Mouse (Mus musculus): ENCODE data around the gene Alg10b.
"Not testable (repeated sequence)": the region's sequence is repeated elsewhere in the genome, so short reads cannot be mapped to it uniquely, and the experiment has no call there.

The Alg10b gene

DNA sequence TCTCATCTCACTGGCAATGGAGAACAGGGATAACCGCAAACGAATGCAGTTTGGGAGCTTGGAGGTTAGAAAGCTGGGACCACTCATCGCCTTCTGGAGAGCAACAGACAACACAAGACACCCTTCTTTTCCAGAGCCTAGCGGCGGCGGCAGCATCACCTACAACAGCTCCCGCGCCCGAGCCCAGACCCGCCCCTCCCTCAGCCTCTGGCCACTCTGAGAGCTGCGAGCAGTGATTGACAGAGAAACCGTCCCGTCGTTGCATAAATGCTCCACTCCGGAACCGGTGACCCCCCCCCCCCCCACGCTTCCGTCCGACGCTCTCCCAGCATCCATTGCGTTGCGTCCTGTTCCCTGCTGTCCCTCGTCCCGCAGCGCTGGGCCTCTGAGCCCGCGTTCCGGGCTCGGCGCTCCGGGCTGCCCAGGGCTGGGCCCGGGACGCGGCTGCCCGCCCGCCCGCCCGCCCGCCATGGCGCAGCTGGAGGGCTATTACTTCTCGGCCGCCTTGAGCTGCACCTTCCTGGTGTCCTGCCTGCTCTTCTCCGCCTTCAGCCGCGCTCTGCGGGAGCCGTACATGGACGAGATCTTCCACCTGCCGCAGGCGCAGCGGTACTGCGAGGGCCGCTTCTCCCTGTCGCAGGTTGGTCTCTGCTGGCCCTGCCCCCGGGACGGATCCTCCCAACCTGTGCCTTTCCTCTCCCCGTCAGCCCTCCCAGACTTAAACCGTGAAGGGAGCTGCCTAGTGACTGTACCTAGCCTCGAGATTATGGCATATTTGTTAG is at the start of gene Alg10b:
Gene Alg10b (plus strand): TSS at position 343 of the 782 bp plus-strand sequence.
- DNase-seq (ENCODE audit: low spot score) = peak; percentile 83

DNA sequence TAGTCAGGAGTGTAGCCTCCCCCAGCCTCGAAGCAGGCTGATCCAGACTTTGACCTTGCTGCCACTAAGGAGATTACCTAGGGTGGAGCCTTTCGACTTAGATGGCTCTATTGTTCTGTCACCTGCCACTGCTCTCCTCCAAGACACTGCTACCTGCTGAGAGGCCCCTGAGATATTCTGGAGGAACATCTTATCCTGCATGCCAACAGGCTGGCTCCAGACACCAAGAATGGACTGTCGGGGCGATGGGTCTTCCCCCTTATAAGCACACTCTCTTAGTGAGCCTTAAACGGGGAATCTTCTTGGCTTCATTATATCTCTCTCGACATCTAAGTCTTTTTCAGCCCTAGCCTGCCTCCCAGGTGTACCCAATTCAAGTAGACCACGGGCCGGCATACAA is 41.0 kb upstream of the Alg10b start:
- not testable (repeated sequence) for DNase-seq (ENCODE audit: low spot score)

DNA sequence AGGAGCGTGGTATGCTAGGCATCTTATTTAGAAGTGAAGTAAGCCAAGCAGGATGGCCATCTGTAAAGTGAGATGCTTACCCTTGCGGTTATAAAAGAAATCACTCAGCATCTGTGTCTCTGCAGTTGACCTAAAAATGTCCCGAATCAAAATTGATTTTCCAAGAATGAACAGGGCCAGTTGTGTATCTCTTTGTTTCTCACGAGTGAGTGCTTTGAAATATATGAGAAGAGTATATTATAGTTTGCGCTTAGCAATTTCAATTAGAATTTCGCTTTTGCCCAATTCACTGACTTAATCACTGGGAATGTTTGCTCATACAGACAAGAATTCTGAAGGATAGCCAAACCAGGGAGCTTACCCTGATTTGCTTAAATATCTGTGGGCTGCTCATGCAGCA is 40.6 kb upstream of the Alg10b start:
- no peak for DNase-seq (ENCODE audit: low spot score)

DNA sequence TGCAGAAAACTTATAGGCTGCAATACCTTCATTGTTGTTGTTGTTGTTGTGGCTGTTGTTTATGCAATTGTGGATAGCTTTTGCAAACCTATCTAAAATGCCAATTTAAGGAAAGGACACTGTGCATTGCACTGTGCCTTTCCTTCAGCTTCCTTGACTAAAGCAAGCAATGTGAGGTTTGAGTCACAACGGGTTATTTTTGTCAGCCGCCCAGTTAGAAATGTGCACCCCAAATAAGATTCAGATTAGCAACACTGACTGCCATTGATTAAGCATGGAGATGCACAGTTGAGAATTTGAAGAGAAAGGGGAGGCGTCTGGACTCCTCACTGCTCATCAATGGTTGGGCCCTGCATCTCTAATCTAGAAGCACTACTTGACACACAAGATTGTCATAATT is 39.4 kb upstream of the Alg10b start:
- DNase-seq (ENCODE audit: low spot score) = no peak

DNA sequence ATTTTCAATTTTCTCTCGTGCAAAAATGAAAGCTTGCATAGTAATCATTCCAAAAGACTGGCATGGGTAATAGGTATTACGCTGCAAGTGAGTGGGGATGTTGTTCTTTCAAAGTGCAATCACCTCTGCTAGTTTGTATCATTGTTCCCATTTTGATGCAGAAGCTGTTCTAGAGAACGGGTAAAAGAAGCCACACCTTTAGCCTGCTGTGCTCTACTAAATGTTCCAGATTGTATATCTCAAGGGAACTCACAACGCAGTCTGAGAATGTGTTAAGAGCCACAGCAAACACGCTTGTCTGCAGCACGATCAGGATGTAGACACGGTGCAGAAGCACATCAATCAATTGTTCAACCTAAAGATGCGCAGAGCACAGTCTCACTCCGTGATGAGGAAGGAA is 34.6 kb upstream of the Alg10b start:
- no peak for DNase-seq (ENCODE audit: low spot score)

DNA sequence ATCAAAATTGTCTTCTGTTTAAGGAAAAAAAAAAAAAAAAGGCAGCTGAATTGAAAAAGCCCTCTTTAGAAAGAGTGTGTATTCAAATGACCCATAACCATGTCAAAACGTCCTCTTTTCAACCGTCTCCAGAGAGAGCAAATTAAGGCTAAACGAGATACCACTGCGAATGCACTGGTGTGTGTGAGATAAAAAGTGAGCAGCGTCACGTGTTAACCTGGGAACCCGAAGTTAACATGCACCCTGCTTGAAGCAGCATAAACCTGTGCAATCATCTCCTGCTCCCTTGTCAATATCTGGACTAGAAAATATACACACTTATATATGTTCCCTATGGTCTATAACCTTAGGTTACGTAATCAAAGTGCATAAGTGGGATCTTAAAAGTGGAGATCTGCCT is 10.2 kb upstream of the Alg10b start:
- DNase-seq (ENCODE audit: low spot score) = no peak

DNA sequence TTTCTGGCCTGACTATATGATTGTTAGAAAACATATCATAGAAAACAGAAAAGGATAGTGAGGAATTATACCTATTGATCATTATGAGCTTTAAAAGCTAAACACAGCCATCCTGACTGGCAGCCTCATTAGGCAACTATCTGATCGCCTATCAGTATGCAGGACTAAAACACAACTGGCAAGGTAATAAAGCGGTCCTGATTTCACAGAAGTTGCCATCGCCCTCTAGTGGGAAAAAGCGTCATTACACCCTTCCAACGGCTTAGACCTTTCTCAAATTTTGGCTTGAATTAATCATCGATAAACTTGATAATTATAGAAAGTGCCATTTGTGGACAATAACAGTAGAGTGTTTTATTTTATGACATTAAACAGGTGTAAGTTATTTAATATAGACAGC is 9.2 kb upstream of the Alg10b start:
- peak; percentile 25 for DNase-seq (ENCODE audit: low spot score)

DNA sequence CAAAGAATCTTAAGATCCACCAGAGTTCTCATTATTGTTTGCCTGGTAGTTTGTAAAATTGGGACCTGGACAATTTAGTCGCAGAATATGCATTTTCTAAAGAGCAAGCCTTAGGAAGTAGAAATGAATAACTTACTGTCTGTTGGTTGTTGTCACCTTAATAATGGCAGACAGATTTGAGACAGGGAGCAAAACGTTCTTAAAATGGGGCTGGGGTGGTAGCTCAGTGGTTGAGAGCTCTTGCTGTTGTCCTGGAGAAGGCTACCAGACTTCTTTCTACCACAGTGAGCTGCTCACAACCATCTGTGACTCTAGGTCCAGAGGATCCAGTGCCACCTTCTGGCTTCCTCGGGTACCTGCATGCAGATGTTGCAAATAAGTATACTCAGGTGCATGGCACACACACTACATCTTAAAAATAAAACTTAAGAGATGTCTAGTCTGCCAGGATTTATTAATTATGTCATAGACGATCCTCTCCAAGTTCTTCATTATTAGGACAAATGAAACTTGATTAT is 1.0 kb downstream of the Alg10b start:
- peak; percentile 21 for DNase-seq (ENCODE audit: low spot score)

DNA sequence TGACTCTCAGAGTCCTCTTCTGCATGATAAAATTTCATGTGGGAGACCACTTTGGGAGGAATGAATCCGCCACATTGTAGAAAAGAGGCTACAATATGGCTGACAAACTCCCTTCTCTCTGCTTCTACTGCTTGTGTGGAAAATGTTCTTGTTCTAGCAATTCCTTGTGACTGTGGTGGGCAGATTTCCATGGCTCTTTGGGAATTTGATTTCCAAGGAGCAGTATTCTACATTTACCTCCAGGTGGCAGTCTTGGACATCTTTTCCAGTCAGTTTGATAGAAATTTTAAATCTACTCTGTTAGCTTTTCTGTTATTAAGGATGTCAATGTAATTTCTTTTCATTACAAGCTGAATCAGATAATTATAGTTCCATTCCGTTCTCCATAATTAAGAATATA is 13.5 kb downstream of the Alg10b start:
- no peak for DNase-seq (ENCODE audit: low spot score)

DNA sequence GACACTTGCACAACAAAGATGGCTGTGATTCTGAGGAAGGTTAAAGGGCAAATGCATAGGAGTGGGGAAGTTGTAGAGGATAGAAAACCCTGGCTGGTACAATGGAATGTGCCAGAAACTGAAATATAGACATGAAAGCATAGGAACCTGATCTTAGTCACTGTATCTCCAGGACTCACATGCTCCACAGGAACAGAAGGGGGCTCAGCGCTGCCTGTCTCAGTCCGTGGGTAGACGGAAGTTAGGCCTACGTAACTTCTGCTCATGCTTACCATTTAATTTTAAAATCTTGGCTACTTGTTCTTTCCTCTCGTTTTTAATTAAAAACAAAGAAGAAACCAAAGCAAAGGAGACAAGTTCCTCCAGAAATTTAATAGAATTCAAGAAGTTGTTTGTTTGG is 20.0 kb downstream of the Alg10b start:
- DNase-seq (ENCODE audit: low spot score) = no peak

DNA sequence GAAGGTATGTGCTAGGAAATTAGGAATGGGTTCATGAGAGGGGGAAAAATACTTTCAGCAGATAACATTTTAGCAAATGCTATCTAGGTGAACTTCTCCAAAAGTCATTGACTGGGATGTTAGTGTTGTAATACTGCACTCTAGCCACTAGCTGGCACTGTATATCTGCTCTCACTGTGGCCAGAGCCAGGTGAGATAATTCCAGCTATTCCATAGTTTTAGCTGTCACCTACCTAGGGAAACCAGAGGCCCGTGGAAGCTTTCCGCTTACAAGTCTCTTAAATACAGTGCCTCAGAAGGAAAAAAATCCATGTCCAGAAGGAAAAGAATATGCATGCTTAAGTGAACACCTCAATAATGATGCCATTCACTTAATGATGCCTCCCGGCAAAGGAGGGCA is 25.6 kb downstream of the Alg10b start:
- peak; percentile 5 for DNase-seq (ENCODE audit: low spot score)

DNA sequence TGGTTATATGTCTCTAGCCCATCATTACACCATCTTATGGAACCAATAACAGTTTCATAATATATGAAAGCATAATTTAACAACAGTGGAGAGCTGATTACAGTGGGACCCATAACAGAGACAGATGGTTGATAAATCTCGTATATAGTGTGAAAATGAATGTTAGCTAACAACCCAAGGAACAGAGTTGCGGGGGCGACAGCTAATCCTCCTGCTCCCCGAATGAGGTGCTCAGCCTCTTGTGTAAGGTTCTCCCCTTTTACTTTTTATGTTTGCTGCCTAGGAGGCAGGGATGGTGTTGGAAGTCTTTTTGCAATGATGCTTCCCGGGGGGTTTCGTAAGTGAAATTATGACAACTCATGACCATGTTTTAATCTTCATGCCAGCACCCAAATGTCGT is 58.8 kb downstream of the Alg10b start:
- DNase-seq (ENCODE audit: low spot score) = no peak

All from lung, postnatal 25 days (tissue).